ENCODE assay signal across 12 mouse cellular contexts in genomic region chr15:78779253-78779652, GRCm38 (mm10). TPM values are rescaled to one million over a fixed set of nuclear protein-coding genes. Genes with fewer than 3 reads are reported as not detected.
A peak's percentile ranks its signal among the peaks of the same experiment; 100 is the strongest.
DNase-seq lines count a peak whose midpoint lies in the region; ATAC-seq and TF ChIP-seq lines count a peak whose summit lies in the region.
"Had no signal": no experiment of that assay in that cellular context is flagged by ENCODE, and none has a peak within 500 bp of the region (broad histone marks: within the 10 kb centered on the region; RNA-seq: fewer than 3 reads in every experiment).

No protein-coding gene starts in this region.

- H3K27ac ChIP-seq in heart, embryonic 16.5 days (ENCODE audit: low read length) = peak overlapping the region; percentile 42; the same call in 1 of the 2 replicates
- H3K27ac ChIP-seq in midbrain, embryonic 10.5 days (replicated peaks) = peak overlapping the region; percentile 79
- H3K27ac ChIP-seq in midbrain, embryonic 14.5 days (replicated peaks; ENCODE audit: low read depth, low read length) = no peak overlapping the region
- 0 out of 2 replicates have a peak overlapping the region, but pooled peaks have one; percentile 29 for H3K27ac ChIP-seq in brown adipose tissue, adult 24 weeks (replicated peaks; ENCODE audit: low read depth, low read length)
- no peak overlapping the region for H3K27ac ChIP-seq in midbrain, postnatal 0 days (ENCODE audit: low read depth, low read length)
- H3K27ac ChIP-seq: forebrain, embryonic 15.5 days had no signal

- intact Hi-C loops in heart, postnatal 14 days (cut with DNase I) = no loop called here

- H3K9ac ChIP-seq in heart, embryonic 16.5 days (ENCODE audit: low read length) = no peak overlapping the region
- H3K9ac ChIP-seq in midbrain, embryonic 14.5 days (replicated peaks; ENCODE audit: low read length) = no peak overlapping the region
- no peak overlapping the region for H3K9ac ChIP-seq in midbrain, postnatal 0 days (replicated peaks; ENCODE audit: low read length, poor library complexity, severe bottlenecking)
- H3K9ac ChIP-seq: forebrain, embryonic 15.5 days had no signal

- H3K4me2 ChIP-seq in heart, embryonic 16.5 days (ENCODE audit: low read depth, low read length) = no peak overlapping the region
- H3K4me2 ChIP-seq in midbrain, embryonic 14.5 days (ENCODE audit: low read length) = no peak overlapping the region
- H3K4me2 ChIP-seq in midbrain, postnatal 0 days (ENCODE audit: low read depth, low read length, poor library complexity, severe bottlenecking) = no peak overlapping the region
- H3K4me2 ChIP-seq: forebrain, embryonic 15.5 days had no signal

- peaks cover 20% of the 10 kb centered on the region for H3K36me3 ChIP-seq in heart, embryonic 16.5 days (ENCODE audit: control insufficient read depth, insufficient read depth)
- peaks cover 9% of the 10 kb centered on the region; the same call in 1 of the 2 replicates for H3K36me3 ChIP-seq in midbrain, embryonic 10.5 days
- H3K36me3 ChIP-seq in midbrain, embryonic 14.5 days (ENCODE audit: control insufficient read depth, insufficient read depth, low read length) = no peaks in the 10 kb centered on the region
- H3K36me3 ChIP-seq in midbrain, postnatal 0 days (ENCODE audit: insufficient read depth, low read length) = no peaks in the 10 kb centered on the region
- H3K36me3 ChIP-seq: forebrain, embryonic 15.5 days had no signal

- TF ChIP-seq CTCF in midbrain, postnatal 0 days (IDR thresholded peaks at IDR 0.05) = 0 out of 2 replicates have a peak, but pooled peaks have one; percentile 5

- peaks cover 3% of the 10 kb centered on the region; the same call in 1 of the 2 replicates for H3K4me1 ChIP-seq in heart, embryonic 16.5 days (ENCODE audit: control insufficient read depth, insufficient read depth, low read length)
- peaks cover 49% of the 10 kb centered on the region for H3K4me1 ChIP-seq in midbrain, embryonic 10.5 days
- 0 out of 2 replicates have a peak, but pooled peaks cover 2% of the 10 kb centered on the region for H3K4me1 ChIP-seq in midbrain, embryonic 14.5 days (ENCODE audit: control insufficient read depth, insufficient read depth, low read length)
- peaks cover 17% of the 10 kb centered on the region for H3K4me1 ChIP-seq in brown adipose tissue, adult 24 weeks (ENCODE audit: control insufficient read depth, insufficient read depth, insufficient read length, low read length)
- H3K4me1 ChIP-seq in midbrain, postnatal 0 days (ENCODE audit: insufficient read depth, low read length) = no peaks in the 10 kb centered on the region

- H3K27me3 ChIP-seq in heart, embryonic 16.5 days (ENCODE audit: control insufficient read depth, insufficient read depth, low read length) = no peaks in the 10 kb centered on the region
- H3K27me3 ChIP-seq in midbrain, embryonic 10.5 days (ENCODE audit: low read depth, poor library complexity, severe bottlenecking) = peaks cover 21% of the 10 kb centered on the region; the same call in 1 of the 2 replicates
- no peaks in the 10 kb centered on the region for H3K27me3 ChIP-seq in midbrain, embryonic 14.5 days (ENCODE audit: control insufficient read depth, insufficient read depth, low read length)
- H3K27me3 ChIP-seq in midbrain, postnatal 0 days (ENCODE audit: insufficient read depth, low read length) = no peaks in the 10 kb centered on the region
- H3K27me3 ChIP-seq: forebrain, embryonic 15.5 days had no signal

- no peak for ATAC-seq in heart, embryonic 16.5 days (replicated peaks; ENCODE audit: extremely low read depth, insufficient read depth, low FRiP score)
- ATAC-seq in midbrain, embryonic 14.5 days (ENCODE audit: low FRiP score, low TSS enrichment) = no peak
- no peak for ATAC-seq in midbrain, postnatal 0 days (ENCODE audit: low FRiP score)

- H3K9me3 ChIP-seq in heart, embryonic 16.5 days (replicated peaks; ENCODE audit: control insufficient read depth, low read length) = no peaks in the 10 kb centered on the region
- H3K9me3 ChIP-seq in midbrain, embryonic 10.5 days (replicated peaks) = no peaks in the 10 kb centered on the region
- H3K9me3 ChIP-seq in midbrain, embryonic 14.5 days (ENCODE audit: control insufficient read depth, low read length) = no peaks in the 10 kb centered on the region
- no peaks in the 10 kb centered on the region for H3K9me3 ChIP-seq in midbrain, postnatal 0 days (ENCODE audit: low read length)
- H3K9me3 ChIP-seq: forebrain, embryonic 15.5 days; megakaryocyte, embryonic 14.5 days had no signal

- WGBS in heart, embryonic 16.5 days = 73% methylated on average over 8 of the region's 8 CpGs
- 77% methylated on average over 8 of the region's 8 CpGs for WGBS in midbrain, embryonic 10.5 days
- 82% methylated on average over 8 of the region's 8 CpGs for whole genome bisulfite sequencing in midbrain, embryonic 14.5 days
- 87% methylated on average over 8 of the region's 8 CpGs for WGBS in midbrain, postnatal 0 days

- DNase-seq in heart, postnatal 14 days = no peak
- no peak for DNase-seq in midbrain, embryonic 10.5 days (ENCODE audit: low spot score)
- no peak for DNase-seq in midbrain, embryonic 14.5 days
- no peak for DNase-seq in midbrain, postnatal 0 days (ENCODE audit: low spot score)
- DNase-seq in left cerebral cortex, adult 11 months (ENCODE audit: low spot score) = no peak
- no peak for DNase-seq in urinary bladder, postnatal 14 days (ENCODE audit: low spot score)
- DNase-seq: adrenal gland, postnatal 36 days; cerebellum, postnatal 25 days had no signal

- H3K4me3 ChIP-seq in heart, embryonic 16.5 days (ENCODE audit: low read length) = no peak overlapping the region
- H3K4me3 ChIP-seq in midbrain, embryonic 10.5 days = no peak overlapping the region
- H3K4me3 ChIP-seq in midbrain, embryonic 14.5 days (replicated peaks; ENCODE audit: low read depth, low read length) = no peak overlapping the region
- no peak overlapping the region for H3K4me3 ChIP-seq in brown adipose tissue, adult 24 weeks (ENCODE audit: insufficient read depth, low read depth, low read length)
- H3K4me3 ChIP-seq in midbrain, postnatal 0 days (ENCODE audit: low read depth, low read length) = no peak overlapping the region
- H3K4me3 ChIP-seq: forebrain, embryonic 15.5 days; megakaryocyte, embryonic 14.5 days had no signal

RNA-seq across cellular contexts. Expression of gene Mfng, which starts 6.0 kb away (rescaled TPM):
- 19.6 and 19.8 TPM in 2 replicates for polyA plus RNA-seq in heart, embryonic 16.5 days (2015; fragmentation: Nextera tagmentation; extraction: Ambion mirVana)
- 10 to 100 TPM; 14.0 to 14.6 TPM for total RNA-seq in heart, postnatal 14 days (2021)
- polyA plus RNA-seq in midbrain, embryonic 10.5 days (2016; fragmentation: Nextera tagmentation; extraction: Ambion mirVana) = 81.5 and 121 TPM in 2 replicates
- polyA plus RNA-seq in midbrain, embryonic 14.5 days (2014; fragmentation: Nextera tagmentation; extraction: Ambion mirVana) = 16.7 and 28.0 TPM in 2 replicates
- polyA plus RNA-seq in brown adipose tissue, adult 24 weeks (2012; ENCODE audit: insufficient read depth, insufficient read length, missing spikeins) = 12.0 and 20.7 TPM in 2 replicates
- 4.6 and 6.9 TPM in 2 replicates for total RNA-seq in midbrain, postnatal 0 days (2014; rRNA removed)
- polyA plus RNA-seq in midbrain, postnatal 0 days (2015; fragmentation: Nextera tagmentation; extraction: Ambion mirVana) = 7.6 and 8.1 TPM in 2 replicates

RNA-seq across cellular contexts. Expression of gene Card10, which starts 23.6 kb away (rescaled TPM):
- 6.3 and 7.4 TPM in 2 replicates for polyA plus RNA-seq in heart, embryonic 16.5 days (2015; fragmentation: Nextera tagmentation; extraction: Ambion mirVana)
- 10 to 100 TPM; 20.3 to 20.6 TPM for total RNA-seq in heart, postnatal 14 days (2021)
- polyA plus RNA-seq in midbrain, embryonic 10.5 days (2016; fragmentation: Nextera tagmentation; extraction: Ambion mirVana) = 2.6 TPM in 2 replicates
- 1.3 and 1.6 TPM in 2 replicates for polyA plus RNA-seq in midbrain, embryonic 14.5 days (2014; fragmentation: Nextera tagmentation; extraction: Ambion mirVana)
- polyA plus RNA-seq in brown adipose tissue, adult 24 weeks (2012; ENCODE audit: insufficient read depth, insufficient read length, missing spikeins) = 3.9 and 4.8 TPM in 2 replicates
- total RNA-seq in midbrain, postnatal 0 days (2014; rRNA removed) = 0.71 and 1.6 TPM in 2 replicates
- polyA plus RNA-seq in midbrain, postnatal 0 days (2015; fragmentation: Nextera tagmentation; extraction: Ambion mirVana) = 2.2 and 2.5 TPM in 2 replicates

Comparison
In these comparisons a context has a peak if more than half of its experiments do, and no peak if none do; other contexts are left out.
1. H3K27ac ChIP-seq: peak in heart, embryonic 16.5 days (single experiment), midbrain, embryonic 10.5 days (single experiment) and brown adipose tissue, adult 24 weeks (single experiment); none in midbrain, embryonic 14.5 days (single experiment) and midbrain, postnatal 0 days (single experiment).